Mouse (Mus musculus) kidney, embryonic 15.5 days (tissue): ENCODE data around the gene Scnn1a. TPM values are rescaled to one million over a fixed set of nuclear protein-coding genes. Genes with fewer than 3 reads are reported as not detected.
"Not testable (repeated sequence)": the region's sequence is repeated elsewhere in the genome, so short reads cannot be mapped to it uniquely, and the experiment has no call there.

ENCODE experiments used
- ATAC-seq: fragments of 200-750 bp; cut with Nextera tagmentation; replicated peaks from 2 replicates; pipeline ENCODE4 v1.8.0; 2017; ENCODE audit warnings: moderate TSS enrichment; ENCODE audit not compliant: low FRiP score
- H3K27ac ChIP-seq: fragments of 300-500 bp; sonication (generic); 2 replicates; pipeline ENCODE4 v1.5.1; 2015; ENCODE audit warnings: mild to moderate bottlenecking, inconsistent platforms
- H3K27me3 ChIP-seq: fragments of 300-500 bp; sonication (generic); 2 replicates; pipeline ENCODE4 v1.6.1; 2015; ENCODE audit warnings: inconsistent platforms
- H3K36me3 ChIP-seq: fragments of 300-500 bp; sonication (generic); 2 replicates; pipeline ENCODE4 v1.6.1; 2015; ENCODE audit warnings: inconsistent platforms
- H3K4me1 ChIP-seq: fragments of 300-500 bp; sonication (generic); 2 replicates; pipeline ENCODE4 v1.6.1; 2015; ENCODE audit warnings: inconsistent platforms
- H3K4me2 ChIP-seq: fragments of 300-500 bp; sonication (generic); 2 replicates; pipeline ENCODE4 v1.6.1; 2015; ENCODE audit warnings: moderate library complexity, mild to moderate bottlenecking, inconsistent platforms
- H3K4me3 ChIP-seq: fragments of 300-500 bp; sonication (generic); replicated peaks from 2 replicates; pipeline ENCODE4 v1.5.1; 2015; ENCODE audit warnings: mild to moderate bottlenecking, inconsistent platforms
- H3K9ac ChIP-seq: fragments of 300-500 bp; sonication (generic); 2 replicates; pipeline ENCODE4 v1.6.1; 2015; ENCODE audit warnings: mild to moderate bottlenecking, inconsistent platforms
- H3K9me3 ChIP-seq: fragments of 300-500 bp; sonication (generic); replicated peaks from 2 replicates; pipeline ENCODE4 v1.6.1; 2016; ENCODE audit warnings: inconsistent platforms
- WGBS: fragments of 180-500 bp; shearing (Covaris S2); methylation state at CpG from one replicate; pipeline ENCODE4 v1.1.7; 2015; ENCODE audit warnings: mixed read lengths; 5-methylcytosine and 5-hydroxymethylcytosine counted together
- polyA plus RNA-seq: library from polyadenylated mRNA; unstranded; fragments of >200 nt; fragmentation: Nextera tagmentation; extraction: Ambion mirVana; gene quantifications from 2 replicates; pipeline ENCODE4 v1.2.1, GENCODE M21; 2015

Gene Scnn1a
- polyA plus RNA-seq, 1 experiment from 2014 or later: 4.4 TPM

GRCm38 (mm10) chr6:125292256-125292655 lies 28.2 kb upstream of the Scnn1a start:
- Histone ChIP-seq H3K36me3 (no peaks in the 10 kb centered on the region), H3K4me2 (no peak overlapping the region), H3K9ac (no peak overlapping the region), H3K27ac (no peak overlapping the region), H3K4me3 (no peak overlapping the region), H3K9me3 (no peaks in the 10 kb centered on the region), H3K27me3 (no peaks in the 10 kb centered on the region), H3K4me1 (0 out of 2 replicates have a peak, but pooled peaks cover 2% of the 10 kb centered on the region)
- ATAC-seq: no peak
- 88% methylated on average over 7 of the region's 7 CpGs for WGBS

GRCm38 (mm10) chr6:125294049-125294448 lies 26.4 kb upstream of the Scnn1a start:
- no peak overlapping the region for H3K4me3 ChIP-seq
- no peak overlapping the region for H3K9ac ChIP-seq
- ATAC-seq: no peak
- H3K27me3 ChIP-seq: no peaks in the 10 kb centered on the region
- WGBS: 52% methylated on average over 4 of the region's 4 CpGs
- 0 out of 2 replicates have a peak, but pooled peaks cover 2% of the 10 kb centered on the region for H3K4me1 ChIP-seq
- H3K4me2 ChIP-seq: no peak overlapping the region
- H3K9me3 ChIP-seq: no peaks in the 10 kb centered on the region
- H3K27ac ChIP-seq: no peak overlapping the region
- no peaks in the 10 kb centered on the region for H3K36me3 ChIP-seq

GRCm38 (mm10) chr6:125297149-125297820 lies 23.2 kb upstream of the Scnn1a start:
- H3K4me3 ChIP-seq: no peak overlapping the region
- no peak overlapping the region for H3K4me2 ChIP-seq
- no peak overlapping the region for H3K9ac ChIP-seq
- WGBS: 78% methylated on average over 5 of the region's 5 CpGs
- H3K27me3 ChIP-seq: no peaks in the 10 kb centered on the region
- H3K9me3 ChIP-seq: no peaks in the 10 kb centered on the region
- H3K4me1 ChIP-seq: 0 out of 2 replicates have a peak, but pooled peaks cover 7% of the 10 kb centered on the region
- no peak overlapping the region for H3K27ac ChIP-seq
- no peaks in the 10 kb centered on the region for H3K36me3 ChIP-seq
- no peak for ATAC-seq

- Histone ChIP-seq H3K9me3 (no peaks in the 10 kb centered on the region), H3K4me1 (peaks cover 15% of the 10 kb centered on the region), H3K27me3 (no peaks in the 10 kb centered on the region), H3K4me2 (no peak overlapping the region), H3K4me3 (no peak overlapping the region), H3K9ac (no peak overlapping the region), H3K27ac (no peak overlapping the region), H3K36me3 (peaks cover 3% of the 10 kb centered on the region)
- WGBS: 90% methylated on average over 1 of the region's 1 CpGs
- no peak for ATAC-seq
Observed at GRCm38 (mm10) chr6:125300982-125301381, 19.5 kb upstream of the Scnn1a start.

- H3K4me3 ChIP-seq: no peak overlapping the region
- peaks cover 15% of the 10 kb centered on the region for H3K4me1 ChIP-seq
- H3K27me3 ChIP-seq: no peaks in the 10 kb centered on the region
- H3K27ac ChIP-seq: peak overlapping the region; percentile 35
- no peak overlapping the region for H3K9ac ChIP-seq
- H3K9me3 ChIP-seq: no peaks in the 10 kb centered on the region
- no peak for ATAC-seq
- H3K4me2 ChIP-seq: no peak overlapping the region
- peaks cover 16% of the 10 kb centered on the region for H3K36me3 ChIP-seq
- WGBS: 77% methylated on average over 24 of the region's 24 CpGs
Observed at GRCm38 (mm10) chr6:125302231-125302982, 18.1 kb upstream of the Scnn1a start.

GRCm38 (mm10) chr6:125303242-125303641 lies 17.2 kb upstream of the Scnn1a start:
- Histone ChIP-seq H3K9ac (no peak overlapping the region), H3K9me3 (no peaks in the 10 kb centered on the region), H3K4me2 (no peak overlapping the region), H3K27me3 (no peaks in the 10 kb centered on the region), H3K27ac (peak overlapping the region; percentile 22; the same call in 1 of the 2 replicates), H3K4me1 (peaks cover 15% of the 10 kb centered on the region), H3K36me3 (peaks cover 22% of the 10 kb centered on the region), H3K4me3 (no peak overlapping the region)
- WGBS: 43% methylated on average over 4 of the region's 4 CpGs
- ATAC-seq: peak; percentile 72

GRCm38 (mm10) chr6:125304408-125304807 lies 16.1 kb upstream of the Scnn1a start:
- not testable (repeated sequence) for H3K27ac ChIP-seq, H3K9me3 ChIP-seq, H3K27me3 ChIP-seq, H3K9ac ChIP-seq, H3K4me3 ChIP-seq, H3K4me2 ChIP-seq, ATAC-seq
- H3K4me1 ChIP-seq: peaks cover 22% of the 10 kb centered on the region
- 90% methylated on average over 7 of the region's 7 CpGs for WGBS
- peaks cover 32% of the 10 kb centered on the region for H3K36me3 ChIP-seq

GRCm38 (mm10) chr6:125305465-125305864 lies 15.0 kb upstream of the Scnn1a start:
- ATAC-seq: no peak
- Histone ChIP-seq H3K4me1 (peaks cover 22% of the 10 kb centered on the region), H3K27ac (no peak overlapping the region), H3K36me3 (peaks cover 39% of the 10 kb centered on the region), H3K4me2 (no peak overlapping the region), H3K9me3 (no peaks in the 10 kb centered on the region), H3K27me3 (no peaks in the 10 kb centered on the region), H3K4me3 (no peak overlapping the region), H3K9ac (no peak overlapping the region)
- WGBS: 81% methylated on average over 6 of the region's 6 CpGs

GRCm38 (mm10) chr6:125307091-125307490 lies 13.4 kb upstream of the Scnn1a start:
- no peak overlapping the region for H3K4me3 ChIP-seq
- H3K36me3 ChIP-seq: peaks cover 55% of the 10 kb centered on the region
- H3K4me1 ChIP-seq: peaks cover 28% of the 10 kb centered on the region
- no peaks in the 10 kb centered on the region for H3K9me3 ChIP-seq
- 95% methylated on average over 5 of the region's 5 CpGs for WGBS
- no peak for ATAC-seq
- no peak overlapping the region for H3K9ac ChIP-seq
- no peaks in the 10 kb centered on the region for H3K27me3 ChIP-seq
- no peak overlapping the region for H3K27ac ChIP-seq
- no peak overlapping the region for H3K4me2 ChIP-seq

- 22% methylated on average over 13 of the region's 13 CpGs for WGBS
- no peaks in the 10 kb centered on the region for H3K9me3 ChIP-seq
- no peak overlapping the region for H3K4me3 ChIP-seq
- peaks cover 34% of the 10 kb centered on the region for H3K4me1 ChIP-seq
- no peak overlapping the region for H3K27ac ChIP-seq
- peaks cover 55% of the 10 kb centered on the region for H3K36me3 ChIP-seq
- H3K4me2 ChIP-seq: no peak overlapping the region
- H3K9ac ChIP-seq: no peak overlapping the region
- ATAC-seq: peak; percentile 13; the same call in 1 of the 2 replicates
- H3K27me3 ChIP-seq: no peaks in the 10 kb centered on the region
Observed at GRCm38 (mm10) chr6:125308921-125309320, 11.5 kb upstream of the Scnn1a start.

- H3K27me3 ChIP-seq: no peaks in the 10 kb centered on the region
- no peak overlapping the region for H3K27ac ChIP-seq
- H3K9ac ChIP-seq: no peak overlapping the region
- no peaks in the 10 kb centered on the region for H3K9me3 ChIP-seq
- peaks cover 55% of the 10 kb centered on the region for H3K36me3 ChIP-seq
- no peak for ATAC-seq
- 54% methylated on average over 5 of the region's 5 CpGs for WGBS
- H3K4me2 ChIP-seq: no peak overlapping the region
- H3K4me1 ChIP-seq: peaks cover 38% of the 10 kb centered on the region
- H3K4me3 ChIP-seq: no peak overlapping the region
Observed at GRCm38 (mm10) chr6:125309406-125309805, 11.1 kb upstream of the Scnn1a start.

GRCm38 (mm10) chr6:125312171-125312570 lies 8.3 kb upstream of the Scnn1a start:
- no peaks in the 10 kb centered on the region for H3K27me3 ChIP-seq
- H3K4me3 ChIP-seq: peak overlapping the region; percentile 64
- no peak overlapping the region for H3K27ac ChIP-seq
- no peaks in the 10 kb centered on the region for H3K9me3 ChIP-seq
- ATAC-seq: no peak
- H3K4me2 ChIP-seq: peak overlapping the region; percentile 86
- peaks cover 44% of the 10 kb centered on the region for H3K4me1 ChIP-seq
- peak overlapping the region; percentile 74 for H3K9ac ChIP-seq
- WGBS: 78% methylated on average over 9 of the region's 9 CpGs
- H3K36me3 ChIP-seq: peaks cover 41% of the 10 kb centered on the region
